Mouse (Mus musculus) midbrain, embryonic 16.5 days (tissue): Measurements from ENCODE around the gene Sel1l3. TPM values are rescaled to one million over a fixed set of nuclear protein-coding genes. Genes with fewer than 3 reads are reported as not detected.

Source experiments
- ATAC-seq: fragments of 200-750 bp; cut with Nextera tagmentation; 2 replicates; pipeline ENCODE4 v1.8.0; 2017; ENCODE audit warnings: moderate TSS enrichment
- H3K27ac ChIP-seq: fragments of 300-500 bp; sonication (generic); 2 replicates; pipeline ENCODE4 v1.5.1; 2014; ENCODE audit warnings: mild to moderate bottlenecking, low read length, mixed read lengths
- H3K27me3 ChIP-seq: fragments of 300-500 bp; sonication (generic); 2 replicates; pipeline ENCODE4 v1.6.1; 2014; ENCODE audit warnings: low read depth, low read length, mixed read lengths; ENCODE audit not compliant: control insufficient read depth, insufficient read depth
- H3K36me3 ChIP-seq: fragments of 300-500 bp; sonication (generic); 2 replicates; pipeline ENCODE4 v1.6.1; 2014; ENCODE audit warnings: mild to moderate bottlenecking, low read length, moderate library complexity, mixed read lengths; ENCODE audit not compliant: control insufficient read depth, insufficient read depth
- H3K4me1 ChIP-seq: fragments of 300-500 bp; sonication (generic); 2 replicates; pipeline ENCODE4 v1.6.1; 2014; ENCODE audit warnings: mild to moderate bottlenecking, low read length, mixed read lengths; ENCODE audit not compliant: control insufficient read depth, insufficient read depth
- H3K4me2 ChIP-seq: fragments of 300-500 bp; sonication (generic); 2 replicates; pipeline ENCODE4 v1.6.1; 2014; ENCODE audit warnings: mild to moderate bottlenecking, low read length, mixed read lengths
- H3K4me3 ChIP-seq: fragments of 300-500 bp; sonication (generic); 2 replicates; pipeline ENCODE4 v1.5.1; 2014; ENCODE audit warnings: low read depth, mild to moderate bottlenecking, low read length, moderate library complexity, mixed read lengths
- H3K9ac ChIP-seq: fragments of 300-500 bp; sonication (generic); 2 replicates; pipeline ENCODE4 v1.6.1; 2014; ENCODE audit warnings: low read depth, low read length, mixed read lengths
- H3K9me3 ChIP-seq: fragments of 300-500 bp; sonication (generic); replicated peaks from 2 replicates; pipeline ENCODE4 v1.6.1; 2014; ENCODE audit warnings: mild to moderate bottlenecking, low read length, mixed read lengths; ENCODE audit not compliant: control insufficient read depth, poor library complexity, severe bottlenecking
- WGBS: fragments of 180-500 bp; shearing (Covaris S2); extraction: QIAGEN DNeasy Blood & Tissue Kit; methylation state at CpG from one replicate; pipeline ENCODE4 v1.1.7; 2014; 5-methylcytosine and 5-hydroxymethylcytosine counted together
- polyA plus RNA-seq: library from polyadenylated mRNA; unstranded; fragments of >200 nt; fragmentation: Nextera tagmentation; extraction: Ambion mirVana; gene quantifications from 2 replicates; pipeline ENCODE4 v1.2.1, GENCODE M21; 2015

Sel1l3 gene
- polyA plus RNA-seq, 1 experiment from 2014 or later: 7.3 TPM

DNA sequence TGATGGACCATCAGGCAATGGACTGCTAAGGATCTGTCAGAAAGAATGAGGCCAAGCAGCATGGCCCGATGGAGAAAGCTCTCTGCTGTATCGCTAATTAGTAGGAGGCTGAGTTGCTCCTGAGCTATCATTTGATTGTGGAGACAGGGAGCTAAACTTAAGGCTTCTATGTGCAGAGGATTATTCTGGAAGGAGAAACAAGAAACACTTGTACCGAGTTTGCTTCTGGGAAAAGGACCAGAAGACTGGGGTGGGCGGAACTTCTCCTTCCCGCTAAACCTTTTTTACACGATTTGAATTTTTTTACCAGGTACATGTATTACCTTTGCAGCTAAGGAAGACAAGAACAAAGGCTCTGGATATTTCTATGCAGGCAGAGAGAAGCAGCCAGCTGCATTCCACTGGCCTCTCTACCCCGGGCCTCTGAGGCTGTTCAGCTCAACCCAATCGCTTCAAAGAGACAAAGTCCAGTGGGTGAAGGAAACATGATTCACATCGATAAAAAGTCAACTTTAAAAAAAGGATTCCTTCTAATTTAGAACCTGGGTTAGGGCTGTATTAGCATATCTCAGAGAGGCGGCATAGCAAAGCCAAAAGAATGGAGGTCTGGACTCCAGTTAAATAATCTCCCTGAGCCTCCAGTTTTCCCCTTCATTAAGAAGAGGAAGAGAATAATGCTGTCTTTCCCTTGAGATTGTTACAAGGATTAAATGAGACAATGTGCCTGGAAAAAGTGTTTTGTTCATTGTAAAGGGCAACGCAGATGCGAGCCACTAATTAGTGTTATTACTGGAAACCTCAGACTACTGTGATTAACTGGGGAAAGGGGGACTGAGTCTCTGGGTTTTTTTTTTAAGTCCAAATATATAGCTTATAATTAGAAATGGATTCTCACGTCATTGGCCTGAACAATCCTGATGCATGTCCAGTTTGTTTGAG lies 20.4 kb downstream of the Sel1l3 start:
- no peaks in the 10 kb centered on the region for H3K9me3 ChIP-seq
- no peaks in the 10 kb centered on the region for H3K4me1 ChIP-seq
- 57% methylated on average over 13 of the region's 13 CpGs for WGBS
- no peak overlapping the region for H3K4me2 ChIP-seq
- H3K27ac ChIP-seq: no peak overlapping the region
- no peak overlapping the region for H3K4me3 ChIP-seq
- ATAC-seq: no peak
- H3K36me3 ChIP-seq: no peaks in the 10 kb centered on the region
- H3K9ac ChIP-seq: no peak overlapping the region
- H3K27me3 ChIP-seq: no peaks in the 10 kb centered on the region

DNA sequence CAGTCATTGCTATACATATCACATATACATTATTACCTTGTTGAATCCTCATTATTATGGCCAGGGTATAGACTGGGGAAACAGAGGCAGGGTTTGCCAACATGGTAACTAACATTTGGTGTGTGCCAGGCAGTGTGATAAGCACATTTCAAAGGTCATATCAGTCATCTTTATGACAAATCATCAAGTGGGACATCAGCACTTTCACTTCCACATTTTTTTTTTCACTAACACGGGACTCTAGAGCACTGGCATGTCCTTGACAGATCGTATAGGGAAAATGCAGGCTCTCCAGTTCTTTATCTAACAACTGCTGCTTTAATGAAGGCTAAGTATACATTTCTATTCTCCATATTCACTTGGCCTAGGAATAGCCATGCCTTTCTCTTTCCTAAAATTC lies 25.1 kb downstream of the Sel1l3 start:
- 83% methylated on average over 2 of the region's 2 CpGs for WGBS
- Histone ChIP-seq H3K9ac (no peak overlapping the region), H3K4me2 (no peak overlapping the region), H3K27ac (no peak overlapping the region), H3K4me3 (no peak overlapping the region), H3K27me3 (no peaks in the 10 kb centered on the region), H3K9me3 (no peaks in the 10 kb centered on the region), H3K4me1 (peaks cover 9% of the 10 kb centered on the region), H3K36me3 (no peaks in the 10 kb centered on the region)
- ATAC-seq: no peak

DNA sequence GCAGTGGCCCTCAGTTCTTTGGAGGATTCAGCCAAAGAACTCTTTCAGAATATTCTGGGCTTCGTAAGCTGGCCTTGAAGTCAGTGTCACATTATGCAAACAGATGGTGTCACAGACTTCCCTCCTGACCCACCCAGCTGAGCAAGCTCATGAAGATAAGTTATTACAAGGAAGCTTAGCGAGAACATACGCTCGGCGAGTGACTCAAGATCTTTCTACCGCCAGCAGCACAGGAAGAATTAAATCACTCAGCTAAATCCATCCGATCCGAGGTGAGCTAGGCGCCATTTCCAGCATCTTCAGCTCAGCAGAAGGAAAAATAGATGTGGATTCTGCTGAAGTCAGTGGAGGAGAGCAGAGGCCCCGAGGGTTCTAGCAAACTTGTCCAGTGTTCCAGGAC lies 26.5 kb downstream of the Sel1l3 start:
- Histone ChIP-seq H3K27ac (no peak overlapping the region), H3K36me3 (no peaks in the 10 kb centered on the region), H3K9ac (no peak overlapping the region), H3K27me3 (no peaks in the 10 kb centered on the region), H3K4me1 (peaks cover 9% of the 10 kb centered on the region), H3K4me2 (no peak overlapping the region), H3K4me3 (no peak overlapping the region), H3K9me3 (no peaks in the 10 kb centered on the region)
- ATAC-seq: no peak
- 71% methylated on average over 10 of the region's 10 CpGs for WGBS

DNA sequence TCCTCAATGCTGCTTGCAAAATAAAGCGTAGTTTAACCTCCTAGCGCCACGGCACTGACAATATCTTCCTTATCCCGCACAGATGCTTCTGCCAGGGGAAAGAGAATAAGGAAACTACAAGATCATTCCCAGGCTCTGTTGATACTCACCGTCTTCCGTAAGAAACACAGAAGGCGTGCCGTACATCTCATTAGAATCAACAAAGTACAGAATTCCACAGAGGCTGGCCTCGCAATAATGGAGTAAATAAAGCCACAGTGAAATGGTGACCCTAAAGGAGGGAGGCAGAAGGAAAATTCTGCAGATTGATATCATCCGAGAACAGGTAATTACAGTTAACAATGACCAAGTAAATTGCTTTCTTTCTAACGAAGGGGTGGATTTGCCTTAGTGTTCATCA lies 27.9 kb downstream of the Sel1l3 start:
- Histone ChIP-seq H3K27ac (no peak overlapping the region; the same call in 1 of the 2 replicates), H3K9me3 (no peaks in the 10 kb centered on the region), H3K4me3 (no peak overlapping the region), H3K27me3 (no peaks in the 10 kb centered on the region), H3K4me2 (peak overlapping the region; percentile 35), H3K4me1 (peaks cover 9% of the 10 kb centered on the region), H3K36me3 (no peaks in the 10 kb centered on the region), H3K9ac (no peak overlapping the region)
- ATAC-seq: peak; percentile 50
- 34% methylated on average over 11 of the region's 11 CpGs for WGBS

DNA sequence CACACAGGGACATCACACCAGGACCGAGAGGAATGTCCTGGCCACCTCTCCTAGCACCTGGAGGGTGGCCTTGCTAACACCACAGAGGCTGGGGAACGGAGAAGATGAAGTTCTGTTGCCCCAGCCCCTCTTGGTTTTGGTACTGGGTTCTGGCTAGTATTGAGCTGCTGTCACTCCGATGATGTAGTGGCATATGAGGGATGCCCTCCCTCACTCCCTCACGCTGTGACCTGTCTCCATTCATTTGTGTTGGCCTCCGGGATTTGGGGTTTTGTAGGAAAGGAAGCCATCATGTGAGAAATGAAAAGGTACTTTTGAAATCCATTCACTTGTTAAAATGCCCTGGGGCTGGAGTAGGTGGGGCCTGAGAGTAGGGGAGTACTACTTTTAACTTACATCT lies 33.8 kb downstream of the Sel1l3 start:
- Histone ChIP-seq H3K4me3 (no peak overlapping the region), H3K9me3 (no peaks in the 10 kb centered on the region), H3K4me1 (no peaks in the 10 kb centered on the region), H3K27ac (no peak overlapping the region), H3K4me2 (no peak overlapping the region), H3K9ac (no peak overlapping the region), H3K27me3 (no peaks in the 10 kb centered on the region), H3K36me3 (no peaks in the 10 kb centered on the region)
- WGBS: 80% methylated on average over 5 of the region's 5 CpGs
- ATAC-seq: no peak

DNA sequence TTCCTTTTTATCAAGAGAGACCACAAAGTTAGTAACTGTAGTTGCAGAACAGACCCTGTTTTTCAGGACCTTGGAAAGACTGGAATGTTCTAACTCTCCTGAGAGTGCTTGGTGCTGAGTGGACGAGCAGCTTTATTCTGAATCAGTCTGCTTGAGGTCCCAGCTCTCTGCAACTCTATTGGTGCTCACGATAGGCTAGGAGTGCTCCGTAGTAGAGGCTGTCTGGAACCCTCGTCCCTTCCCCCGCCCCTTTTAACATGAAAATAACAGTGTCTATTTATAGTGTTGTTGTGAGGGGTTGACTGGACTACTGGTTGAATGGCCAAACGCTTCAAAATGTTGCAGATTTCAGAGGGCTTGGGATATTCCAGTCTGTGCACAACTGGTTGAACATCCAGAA lies 37.0 kb downstream of the Sel1l3 start:
- ATAC-seq: no peak
- H3K36me3 ChIP-seq: no peaks in the 10 kb centered on the region
- WGBS: 65% methylated on average over 6 of the region's 6 CpGs

DNA sequence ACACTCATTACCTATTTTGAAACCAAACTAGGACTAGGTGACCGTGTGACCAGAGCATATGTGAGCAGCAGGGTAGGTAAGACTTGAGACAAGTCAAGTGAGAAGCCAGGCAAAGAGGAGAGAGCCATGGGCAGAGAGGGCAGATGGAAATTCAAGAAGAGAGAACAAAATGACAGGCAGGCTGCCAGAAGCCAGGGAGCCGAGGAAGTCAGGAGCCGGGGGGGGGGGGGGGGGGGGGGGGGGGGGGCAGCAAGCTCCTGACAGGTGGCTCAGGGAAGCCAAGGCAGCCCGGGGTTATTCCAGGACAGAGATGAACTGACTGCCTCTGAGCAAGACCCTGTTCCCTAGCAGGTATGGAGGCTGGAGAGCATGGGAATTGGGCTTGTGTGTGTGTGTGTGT lies 37.7 kb downstream of the Sel1l3 start:
- ATAC-seq: no peak

More for the DNA sequence above, 37.0 kb downstream of the Sel1l3 start:
- H3K9ac ChIP-seq: no peak overlapping the region
- H3K9me3 ChIP-seq: no peaks in the 10 kb centered on the region
- H3K4me1 ChIP-seq: no peaks in the 10 kb centered on the region
- H3K4me2 ChIP-seq: no peak overlapping the region
- no peak overlapping the region for H3K4me3 ChIP-seq
- no peak overlapping the region for H3K27ac ChIP-seq
- H3K27me3 ChIP-seq: no peaks in the 10 kb centered on the region

DNA sequence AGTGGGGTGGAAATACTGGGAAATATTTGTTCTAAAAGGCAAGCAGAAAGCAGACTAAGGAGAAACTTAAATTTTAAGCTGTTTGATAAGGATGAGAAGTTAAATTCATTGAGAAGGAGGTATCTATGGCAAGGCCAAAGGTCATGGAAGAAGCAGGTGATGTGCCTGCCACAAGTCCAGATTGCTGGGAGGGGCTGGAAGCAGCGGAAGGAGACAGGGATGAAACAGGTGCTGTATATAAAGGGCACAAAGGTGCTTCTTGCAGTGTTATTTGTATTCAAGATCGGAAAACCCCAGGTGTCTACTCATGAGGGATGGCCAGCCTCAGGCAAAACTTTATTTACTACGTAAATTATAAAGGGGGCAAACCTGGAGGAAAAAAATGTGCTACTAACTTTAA lies 38.5 kb downstream of the Sel1l3 start:
- no peak for ATAC-seq
- H3K4me3 ChIP-seq: no peak overlapping the region
- H3K4me1 ChIP-seq: no peaks in the 10 kb centered on the region
- no peaks in the 10 kb centered on the region for H3K9me3 ChIP-seq
- no peaks in the 10 kb centered on the region for H3K27me3 ChIP-seq
- 79% methylated on average over 3 of the region's 3 CpGs for WGBS
- H3K27ac ChIP-seq: no peak overlapping the region
- no peak overlapping the region for H3K9ac ChIP-seq
- H3K4me2 ChIP-seq: no peak overlapping the region
- H3K36me3 ChIP-seq: no peaks in the 10 kb centered on the region

More for the DNA sequence above, 37.7 kb downstream of the Sel1l3 start:
- Histone ChIP-seq H3K9ac (no peak overlapping the region), H3K27ac (no peak overlapping the region), H3K4me1 (no peaks in the 10 kb centered on the region), H3K36me3 (no peaks in the 10 kb centered on the region), H3K9me3 (no peaks in the 10 kb centered on the region), H3K27me3 (no peaks in the 10 kb centered on the region), H3K4me3 (no peak overlapping the region), H3K4me2 (no peak overlapping the region)
- 52% methylated on average over 2 of the region's 4 CpGs for WGBS

DNA sequence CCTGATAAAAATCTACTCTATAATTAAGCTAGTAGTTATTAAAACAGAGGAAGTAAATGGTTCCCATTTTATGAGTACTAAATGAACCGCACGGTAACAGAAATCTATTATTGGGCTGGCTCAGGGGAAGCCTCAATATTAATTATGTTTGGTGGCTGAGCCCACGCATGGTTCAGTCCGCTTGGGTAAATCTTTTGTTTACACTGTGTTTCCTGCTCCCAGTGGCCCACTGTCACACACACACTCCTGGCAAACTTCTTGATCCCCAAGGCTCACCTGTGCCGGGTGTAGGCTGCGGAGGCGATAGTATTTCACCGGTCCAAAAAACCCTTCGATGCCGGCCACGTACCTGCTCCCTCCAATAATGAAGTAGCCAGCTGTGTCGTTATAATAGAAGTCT lies 39.3 kb downstream of the Sel1l3 start:
- Histone ChIP-seq H3K4me3 (no peak overlapping the region), H3K9me3 (no peaks in the 10 kb centered on the region), H3K4me1 (no peaks in the 10 kb centered on the region), H3K27ac (no peak overlapping the region), H3K36me3 (no peaks in the 10 kb centered on the region), H3K4me2 (no peak overlapping the region), H3K9ac (no peak overlapping the region), H3K27me3 (no peaks in the 10 kb centered on the region)
- WGBS: 75% methylated on average over 12 of the region's 12 CpGs
- ATAC-seq: peak; percentile 24; the same call in 1 of the 2 replicates
